In the genomic region with DNA sequence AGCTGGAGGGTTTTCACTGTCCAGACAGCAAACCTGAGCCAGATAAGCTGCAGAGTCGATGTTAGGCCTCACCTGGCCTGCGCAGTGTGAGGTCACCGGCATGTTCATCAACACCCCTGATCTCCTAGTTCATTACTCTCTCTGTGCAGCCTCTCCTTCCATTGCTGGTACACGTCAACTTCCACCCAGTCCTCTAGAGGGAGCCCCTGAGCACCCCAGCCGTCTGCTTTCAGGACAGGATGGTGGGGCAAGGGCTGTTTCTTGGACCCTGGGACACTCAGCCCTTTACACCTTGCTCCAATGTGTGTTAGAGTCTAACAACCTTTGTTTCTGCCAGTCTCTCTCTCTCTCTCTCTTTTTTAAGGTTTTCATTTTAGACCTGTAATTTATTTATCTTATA, we compare ENCODE assay signal across 8 mouse cellular contexts. TPM values are rescaled to one million over a fixed set of nuclear protein-coding genes. Genes with fewer than 3 reads are reported as not detected.
DNase-seq lines count a peak whose midpoint lies in the region; ATAC-seq and TF ChIP-seq lines count a peak whose summit lies in the region.

No protein-coding gene starts in this region.

- no peaks in the 10 kb centered on the region for H3K36me3 ChIP-seq in kidney, adult 2 months (ENCODE audit: control insufficient read depth, insufficient read depth, low read length)
- no peaks in the 10 kb centered on the region for H3K36me3 ChIP-seq in kidney, embryonic 15.5 days
- H3K36me3 ChIP-seq in hindbrain, embryonic 14.5 days (replicated peaks; ENCODE audit: control insufficient read depth, insufficient read depth), result no peaks in the 10 kb centered on the region

- no peaks in the 10 kb centered on the region for H3K9me3 ChIP-seq in kidney, embryonic 15.5 days (replicated peaks)
- no peaks in the 10 kb centered on the region for H3K9me3 ChIP-seq in hindbrain, embryonic 14.5 days (ENCODE audit: control insufficient read depth, low read length)

- 68% methylated on average over 5 of the region's 5 CpGs for WGBS in kidney, adult 2 months
- WGBS in kidney, embryonic 15.5 days, result 73% methylated on average over 5 of the region's 5 CpGs
- 86% methylated on average over 5 of the region's 5 CpGs for WGBS in hindbrain, embryonic 14.5 days

- peak; percentile 22 for DNase-seq in kidney, adult 2 months
- DNase-seq in induced T-regulatory cell, adult 2 months (ENCODE audit: low read depth), result peak; percentile 91
- peak; percentile 82 to 85 for DNase-seq in spleen, postnatal 36 days (ENCODE audit: low spot score in 2 of 2)
- no peak for DNase-seq in gastrocnemius, adult 8-10 months (ENCODE audit: low spot score in 2 of 2)
- no peak for DNase-seq in hindbrain, embryonic 14.5 days (ENCODE audit: low spot score)
- DNase-seq in layer of hippocampus, adult 11-12 months (ENCODE audit: low spot score), result no peak

- H3K4me1 ChIP-seq in kidney, adult 2 months (ENCODE audit: control insufficient read depth, insufficient read depth, low read length), result no peaks in the 10 kb centered on the region
- no peaks in the 10 kb centered on the region for H3K4me1 ChIP-seq in kidney, embryonic 15.5 days
- H3K4me1 ChIP-seq in hindbrain, embryonic 14.5 days (replicated peaks; ENCODE audit: control insufficient read depth, insufficient read depth, low read length), result no peaks in the 10 kb centered on the region

- no peak overlapping the region for H3K9ac ChIP-seq in kidney, embryonic 15.5 days
- no peak overlapping the region for H3K9ac ChIP-seq in hindbrain, embryonic 14.5 days

- no peak overlapping the region for H3K4me2 ChIP-seq in kidney, embryonic 15.5 days
- H3K4me2 ChIP-seq in hindbrain, embryonic 14.5 days (replicated peaks), result no peak overlapping the region

- TF ChIP-seq POLR2A in kidney, adult 2 months (IDR thresholded peaks at IDR 0.05; ENCODE audit: low read depth, low read length), result no peak

- no peak for ATAC-seq in kidney, embryonic 15.5 days (replicated peaks; ENCODE audit: low FRiP score)
- peak; percentile 12 for ATAC-seq in CD4-positive, CD25-positive, alpha-beta regulatory T cell, adult 4 months
- no peak for ATAC-seq in hindbrain, embryonic 14.5 days (ENCODE audit: low FRiP score)

- H3K4me3 ChIP-seq in kidney, adult 2 months (ENCODE audit: insufficient read depth, low read depth, low read length), result no peak overlapping the region
- H3K4me3 ChIP-seq in kidney, embryonic 15.5 days (replicated peaks), result no peak overlapping the region
- H3K4me3 ChIP-seq in hindbrain, embryonic 14.5 days (replicated peaks; ENCODE audit: low read length), result no peak overlapping the region

- TF ChIP-seq CTCF in kidney, adult 2 months (conservative IDR thresholded peaks at IDR 0.05; ENCODE audit: insufficient read depth, insufficient read length, low read depth, low read length), result peak; percentile 60

- H3K27me3 ChIP-seq in kidney, adult 2 months (replicated peaks; ENCODE audit: control insufficient read depth, insufficient read depth, low read length), result no peaks in the 10 kb centered on the region
- no peaks in the 10 kb centered on the region for H3K27me3 ChIP-seq in kidney, embryonic 15.5 days
- no peaks in the 10 kb centered on the region for H3K27me3 ChIP-seq in hindbrain, embryonic 14.5 days (ENCODE audit: control insufficient read depth, insufficient read depth, low read length)

- no peak overlapping the region for H3K27ac ChIP-seq in kidney, adult 2 months (ENCODE audit: insufficient read depth, low read depth, low read length)
- H3K27ac ChIP-seq in kidney, embryonic 15.5 days, result no peak overlapping the region
- no peak overlapping the region for H3K27ac ChIP-seq in hindbrain, embryonic 14.5 days

RNA-seq across cellular contexts. Expression of a gene that starts 38.5 kb away (rescaled TPM):
- 0.27 and 0.41 TPM in 2 replicates for polyA plus RNA-seq in kidney, adult 2 months (2012; rRNA removed)
- 9.5 and 10.5 TPM in 2 replicates for polyA plus RNA-seq in kidney, embryonic 15.5 days (2015; fragmentation: Nextera tagmentation; extraction: Ambion mirVana)
- polyA plus RNA-seq in CD4-positive, CD25-positive, alpha-beta regulatory T cell, adult 4 months (2017; shearing (Covaris generic)), result not detected
- not detected for total RNA-seq in gastrocnemius, adult 8-10 months (2022)
- 28.0 and 33.4 TPM in 2 replicates for polyA plus RNA-seq in hindbrain, embryonic 14.5 days (2014; fragmentation: Nextera tagmentation; extraction: Ambion mirVana)

Comparison
In these comparisons a context has a peak if more than half of its experiments do, and no peak if none do; other contexts are left out.
1. DNase-seq: peak in kidney, adult 2 months (single experiment), induced T-regulatory cell, adult 2 months (single experiment) and spleen, postnatal 36 days (2 of 2); none in gastrocnemius, adult 8-10 months (0 of 2), hindbrain, embryonic 14.5 days (single experiment) and layer of hippocampus, adult 11-12 months (single experiment).